Mouse (Mus musculus): ENCODE measurements around the gene Ntn3.
A peak's percentile ranks its signal among the peaks of the same experiment; 100 is the strongest.

Ntn3 gene

DNA sequence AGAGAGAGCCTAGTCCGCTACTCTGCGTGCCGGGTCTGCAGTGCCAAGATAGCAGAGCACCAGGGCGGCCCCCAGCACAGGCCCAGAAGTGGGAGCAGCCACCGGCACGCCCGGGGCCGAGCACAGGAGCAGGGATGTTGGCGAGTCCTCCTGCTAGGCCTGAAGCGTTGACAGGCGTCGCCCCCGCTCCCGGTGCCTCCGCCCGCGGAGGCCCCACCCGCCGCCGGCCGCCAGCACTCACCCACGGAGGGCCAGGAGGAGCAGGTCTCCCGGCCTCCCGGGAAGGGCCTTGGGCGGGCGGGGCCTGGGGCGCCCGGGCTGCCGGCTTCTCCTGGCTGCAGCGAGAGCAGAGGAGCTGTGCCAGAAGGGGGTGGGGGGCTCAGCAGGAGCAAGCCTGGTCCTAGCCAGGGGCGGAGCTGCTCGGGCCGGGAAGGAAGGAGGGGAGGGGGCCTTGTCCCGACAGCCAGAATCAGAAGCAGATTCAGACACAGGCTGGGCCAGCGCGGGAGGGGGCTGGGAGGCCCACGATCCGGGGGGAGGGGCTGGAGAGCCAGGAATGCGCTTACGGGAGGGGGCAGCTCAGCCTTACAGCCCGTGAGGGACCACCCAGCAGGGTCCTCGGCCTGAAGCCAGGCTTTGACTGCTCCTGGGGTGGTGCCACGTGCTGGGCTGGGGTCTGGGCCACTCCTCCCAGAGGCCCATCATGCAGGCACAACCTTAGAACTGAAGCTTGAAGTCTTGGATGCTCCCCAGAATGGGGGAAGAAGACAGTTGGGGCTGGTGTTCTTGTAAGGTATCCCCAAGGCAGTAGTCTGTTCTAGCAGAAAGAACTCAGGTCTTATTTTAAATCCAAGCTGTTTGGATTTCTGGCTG lies at the start of gene Ntn3:
TSS of gene Ntn3 (minus strand) at position 489 of the 873 bp plus-strand sequence.
- DNase-seq (ENCODE audit: low spot score in 2 of 2), result no peak

GRCm38 (mm10) chr17:24258981-24259380 lies 49.6 kb upstream of the Ntn3 start:
- DNase-seq (ENCODE audit: low spot score in 2 of 2), result no peak

- DNase-seq (ENCODE audit: low spot score in 2 of 2), result no peak
Measured at GRCm38 (mm10) chr17:24252329-24252728, 43.0 kb upstream of the Ntn3 start.

DNA sequence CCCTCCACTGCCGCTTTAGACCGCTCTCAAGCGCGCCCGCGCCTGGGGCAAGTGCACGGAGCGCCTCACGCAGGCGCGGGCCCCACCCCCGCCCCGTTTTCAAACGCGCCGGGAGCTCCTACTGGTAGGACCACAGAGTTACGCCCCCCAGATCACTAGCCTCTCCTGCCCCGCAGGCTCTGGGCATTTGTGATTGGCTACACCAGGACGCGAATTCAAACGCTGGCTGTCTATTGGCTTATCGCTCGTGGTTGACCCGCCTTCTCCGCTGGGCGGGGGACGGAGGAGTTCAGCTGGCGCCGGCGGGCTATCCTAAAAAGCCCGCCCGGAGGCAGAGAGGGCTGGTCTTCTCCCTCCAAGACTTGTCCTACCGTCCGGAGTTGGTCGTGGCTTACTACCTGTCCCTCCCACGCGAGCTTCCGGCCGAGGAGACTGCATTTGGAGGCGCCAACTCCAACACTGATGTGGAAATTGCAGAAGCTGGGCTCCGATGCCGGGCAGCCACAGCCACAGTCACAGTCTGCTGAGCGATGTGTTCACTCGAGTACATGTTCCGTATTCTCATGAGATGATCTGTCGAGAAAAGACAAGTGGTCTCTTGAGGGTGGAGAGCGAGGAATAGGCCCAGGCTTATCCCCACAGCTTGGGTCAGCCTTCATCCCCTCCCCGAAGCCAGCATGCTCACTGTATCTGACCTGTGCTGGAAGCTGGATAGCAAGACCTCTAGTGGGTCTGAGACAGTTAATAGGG lies 42.2 kb upstream of the Ntn3 start, which contains the start of gene Ccnf:
TSS of gene Ccnf (minus strand) at position 165 of the 750 bp plus-strand sequence.
- DNase-seq (ENCODE audit: low spot score in 2 of 2), result peak; percentile 95 to 97

DNA sequence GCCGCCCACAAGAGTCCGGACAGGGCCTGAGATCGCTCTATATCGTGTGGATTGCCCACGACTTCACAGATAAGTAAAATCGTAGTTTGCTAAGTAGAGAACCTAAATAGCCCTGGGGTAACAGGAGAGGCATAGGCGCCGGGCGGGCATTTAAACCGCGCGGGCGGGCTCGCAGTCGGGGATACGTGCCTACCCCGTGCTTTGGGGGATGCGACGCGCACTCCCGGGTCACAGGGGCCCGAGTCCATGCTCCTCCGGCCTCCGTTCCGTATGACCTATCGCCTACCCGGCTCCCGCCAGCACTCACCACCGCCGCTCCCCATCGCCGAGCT lies 41.6 kb upstream of the Ntn3 start:
- DNase-seq (ENCODE audit: low spot score in 2 of 2), result no peak

DNA sequence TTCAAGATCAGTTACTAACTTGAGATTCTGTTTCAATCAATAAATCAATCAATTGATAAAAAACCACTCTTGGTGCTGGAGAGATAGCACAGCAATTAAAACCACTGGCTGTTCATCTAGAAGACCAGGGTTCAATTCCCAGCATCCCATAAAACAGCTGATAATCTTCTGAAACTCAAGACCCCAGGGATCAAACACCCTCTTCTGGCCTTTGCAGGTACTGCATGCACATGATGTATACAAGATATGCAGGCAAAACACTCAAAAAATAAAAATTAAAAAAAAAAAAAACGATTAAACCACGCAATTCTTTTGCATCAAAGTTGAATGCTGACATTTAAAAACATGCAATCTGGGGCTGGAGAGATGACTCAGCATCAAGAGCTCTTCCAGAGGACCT lies 39.3 kb upstream of the Ntn3 start:
- peak in 1 of 2 experiments; percentile 35 for DNase-seq (ENCODE audit: low spot score in 2 of 2)

- DNase-seq (ENCODE audit: low spot score in 2 of 2), result no peak
Measured at GRCm38 (mm10) chr17:24244061-24244460, 34.7 kb upstream of the Ntn3 start.

GRCm38 (mm10) chr17:24243311-24243969 lies 34.1 kb upstream of the Ntn3 start:
- DNase-seq (ENCODE audit: low spot score in 2 of 2), result peak; percentile 36 to 61

- no peak for DNase-seq (ENCODE audit: low spot score in 2 of 2)
Measured at GRCm38 (mm10) chr17:24236921-24237320, 27.6 kb upstream of the Ntn3 start.

DNA sequence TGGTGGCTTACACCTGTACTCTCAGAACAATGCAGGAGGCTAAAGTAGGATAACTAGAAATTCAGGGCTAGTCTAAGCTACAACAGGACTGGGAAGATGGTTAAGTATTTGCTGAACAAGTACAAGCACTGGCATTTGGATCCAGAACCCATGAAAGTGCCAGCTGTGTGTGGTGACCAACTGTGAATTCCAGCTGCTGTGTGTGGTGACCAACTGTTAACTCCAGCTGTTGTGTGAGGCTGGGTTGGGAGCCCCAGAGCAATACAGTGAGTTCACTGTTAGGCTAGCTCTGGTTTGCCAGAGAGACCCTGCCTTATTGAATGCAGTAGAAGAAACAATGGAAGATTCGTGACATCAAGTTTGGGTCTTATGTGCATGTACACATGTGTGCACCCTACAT lies 27.1 kb upstream of the Ntn3 start:
- DNase-seq (ENCODE audit: low spot score in 2 of 2), result no peak

DNA sequence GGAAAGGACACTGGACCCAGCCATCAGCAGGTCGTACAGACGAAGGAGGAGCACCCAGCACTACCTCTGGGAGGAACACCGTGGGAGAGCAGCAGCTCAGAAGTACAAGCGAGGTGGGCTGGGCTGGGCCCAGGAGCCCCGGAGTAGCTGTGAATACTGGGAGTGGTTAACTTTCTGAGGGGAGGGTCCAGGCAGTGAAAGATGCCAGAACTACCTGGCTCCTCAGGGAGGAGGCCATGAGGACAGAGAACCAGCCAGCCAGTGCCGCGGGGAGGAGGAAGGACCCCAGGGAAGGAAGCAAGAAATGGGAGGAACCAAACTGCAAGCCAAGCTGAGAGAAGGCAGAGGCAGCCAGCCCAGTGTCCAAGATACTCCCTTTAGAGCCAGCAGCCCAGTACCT lies 18.6 kb upstream of the Ntn3 start:
- no peak for DNase-seq (ENCODE audit: low spot score in 2 of 2)

DNA sequence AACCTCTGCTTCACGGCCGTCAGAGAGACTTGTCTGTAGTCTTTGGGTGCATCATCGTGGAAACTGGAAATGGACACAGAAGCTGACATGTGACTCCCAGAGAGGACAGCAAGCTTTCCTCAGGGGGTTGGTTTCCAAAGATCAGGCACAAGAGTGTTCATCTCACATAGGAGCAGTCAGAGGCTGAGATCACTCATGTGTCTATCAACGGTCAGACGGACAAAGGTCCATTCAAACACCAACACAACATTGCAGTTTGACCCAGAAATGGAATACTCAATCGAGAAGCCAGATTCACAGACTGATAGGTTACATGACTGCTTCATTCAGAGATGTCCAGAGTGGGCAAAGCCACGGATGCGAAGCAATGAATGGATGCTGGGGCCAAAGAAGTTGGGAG lies 17.4 kb upstream of the Ntn3 start:
- DNase-seq (ENCODE audit: low spot score in 2 of 2), result no peak

GRCm38 (mm10) chr17:24225851-24226250 lies 16.5 kb upstream of the Ntn3 start:
- DNase-seq (ENCODE audit: low spot score in 2 of 2), result no peak

- no peak for DNase-seq (ENCODE audit: low spot score in 2 of 2)
Measured at GRCm38 (mm10) chr17:24224741-24225140, 15.4 kb upstream of the Ntn3 start.

DNA sequence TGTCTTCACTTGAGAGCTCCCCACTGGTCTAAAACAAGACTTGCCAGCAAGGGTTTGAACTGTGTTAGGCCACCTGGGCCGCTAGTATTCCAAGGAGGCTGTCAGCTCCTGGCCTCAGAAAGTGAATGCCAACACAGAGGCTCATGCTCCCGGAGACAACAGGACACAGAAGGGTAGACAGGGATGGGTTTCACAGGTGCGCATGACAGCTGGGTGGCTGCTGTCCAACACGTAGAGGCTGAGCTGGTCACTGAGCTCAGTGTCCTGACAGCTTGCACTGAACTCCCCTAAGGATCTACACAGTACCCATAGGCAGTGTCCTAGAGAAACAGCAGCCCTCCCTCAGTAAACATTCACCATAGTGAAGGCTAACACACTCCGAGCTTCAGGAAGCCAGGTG lies 14.2 kb upstream of the Ntn3 start:
- no peak for DNase-seq (ENCODE audit: low spot score in 2 of 2)

GRCm38 (mm10) chr17:24222653-24223052 lies 13.3 kb upstream of the Ntn3 start:
- DNase-seq (ENCODE audit: low spot score in 2 of 2), result no peak

DNA sequence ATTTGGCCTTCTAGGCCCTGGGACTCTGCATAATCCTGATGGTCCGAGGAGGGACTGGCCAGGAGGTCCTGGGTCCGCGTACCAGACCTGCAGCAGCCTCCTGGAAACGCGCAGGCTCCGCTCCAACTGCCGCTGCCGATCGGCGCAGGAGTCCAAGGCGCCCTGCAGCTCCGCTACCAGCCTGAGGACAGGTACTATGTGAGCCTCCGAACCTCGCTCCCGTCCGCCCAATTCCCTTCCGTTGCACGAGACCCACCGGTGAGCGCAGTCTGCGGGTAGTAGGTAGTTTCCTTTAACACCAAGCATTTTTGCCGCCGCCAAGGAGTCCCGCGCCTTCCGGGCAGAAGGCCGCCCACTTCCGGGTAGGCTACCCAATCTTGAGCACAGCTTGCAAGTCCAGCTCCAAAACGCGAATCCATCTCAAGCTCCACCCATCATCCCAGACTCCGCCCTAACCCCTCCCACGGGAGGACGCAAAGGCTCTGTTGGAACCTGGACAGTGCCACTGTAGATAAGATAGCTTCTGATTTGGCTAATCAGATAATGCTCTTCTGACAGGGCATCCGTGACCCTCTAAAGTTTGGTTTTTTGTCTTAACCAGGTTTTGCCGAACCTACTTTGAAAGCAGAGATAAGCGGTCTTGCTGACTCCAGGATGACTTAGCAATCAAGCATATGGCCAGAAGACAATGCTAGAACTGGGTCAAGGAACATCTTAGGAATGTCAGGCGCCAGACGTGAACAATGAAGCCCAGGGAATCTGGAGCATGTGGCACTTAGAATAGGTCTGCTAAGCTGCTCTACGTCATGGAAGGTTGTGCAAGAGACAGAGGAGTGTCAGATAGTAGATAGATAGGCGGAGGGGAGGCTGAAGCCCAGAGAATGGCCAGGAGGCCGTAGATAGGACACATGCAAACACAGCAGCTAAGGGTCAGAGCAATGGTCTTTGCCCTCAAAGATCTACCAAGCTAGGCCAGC lies 11.4 kb upstream of the Ntn3 start, which contains the start of gene Tedc2:
TSS of gene Tedc2 (minus strand) at position 417 of the 977 bp plus-strand sequence.
- peak; percentile 85 to 86 for DNase-seq (ENCODE audit: low spot score in 2 of 2)

DNA sequence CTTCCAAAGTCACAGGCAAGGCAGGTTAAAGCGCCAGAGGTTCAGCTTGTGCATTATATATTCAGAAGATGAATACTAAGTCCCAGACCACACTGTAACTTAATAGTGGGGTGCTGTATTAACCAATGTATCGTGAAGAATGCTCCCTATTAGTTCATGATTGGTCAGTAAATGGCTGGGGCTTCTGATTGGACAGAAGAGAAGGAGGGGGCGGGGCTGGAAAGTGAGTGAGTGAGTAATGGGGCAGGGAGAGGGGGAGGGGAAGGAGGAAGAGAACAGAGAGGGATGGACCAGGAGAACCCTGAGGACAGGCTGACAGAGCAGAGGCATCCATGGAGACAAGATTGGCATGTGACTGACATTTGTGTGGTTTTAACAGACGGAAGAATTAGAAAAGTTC lies 7.5 kb upstream of the Ntn3 start:
- no peak for DNase-seq (ENCODE audit: low spot score in 2 of 2)

GRCm38 (mm10) chr17:24213186-24213585 lies 3.9 kb upstream of the Ntn3 start:
- DNase-seq (ENCODE audit: low spot score in 2 of 2), result no peak

- no peak for DNase-seq (ENCODE audit: low spot score in 2 of 2)
Measured at GRCm38 (mm10) chr17:24212441-24213018, 3.2 kb upstream of the Ntn3 start.

Measured in thymus, postnatal 10 days (tissue).